27 mouse cellular contexts compared by ENCODE assay signal in genomic region chr15:3319929-3320328, GRCm38 (mm10). TPM values are rescaled to one million over a fixed set of nuclear protein-coding genes. Genes with fewer than 3 reads are reported as not detected.
DNase-seq lines count a peak whose midpoint lies in the region; ATAC-seq lines count a peak whose summit lies in the region.
"Had no signal": no experiment of that assay in that cellular context is flagged by ENCODE, and none has a peak within 500 bp of the region (broad histone marks: within the 10 kb centered on the region; RNA-seq: fewer than 3 reads in every experiment).

No protein-coding gene starts in this region.

- no peak overlapping the region for H3K27ac ChIP-seq in midbrain, embryonic 12.5 days (replicated peaks)
- no peak overlapping the region for H3K27ac ChIP-seq in midbrain, embryonic 14.5 days (replicated peaks; ENCODE audit: low read depth, low read length)
- H3K27ac ChIP-seq in liver, embryonic 11.5 days (ENCODE audit: low read depth, low read length) = no peak overlapping the region
- H3K27ac ChIP-seq: forebrain, embryonic 10.5 days; forebrain, embryonic 13.5 days; gastrocnemius, adult 2 months; hindbrain, embryonic 10.5 days; hindbrain, embryonic 13.5 days had no signal

- no peak for ATAC-seq in CD4-positive, CD25-positive, alpha-beta regulatory T cell, adult 4 months
- peak; percentile 19; the same call in 1 of the 2 replicates for ATAC-seq in midbrain, embryonic 12.5 days (ENCODE audit: low FRiP score, low read depth)
- ATAC-seq in midbrain, embryonic 14.5 days (ENCODE audit: low FRiP score, low TSS enrichment) = no peak
- ATAC-seq in liver, embryonic 11.5 days (replicated peaks; ENCODE audit: low FRiP score) = no peak
- ATAC-seq: forebrain, embryonic 13.5 days; forebrain, embryonic 16.5 days; hindbrain, embryonic 16.5 days; intestine, embryonic 16.5 days had no signal

- H3K9me3 ChIP-seq in midbrain, embryonic 12.5 days = no peaks in the 10 kb centered on the region
- H3K9me3 ChIP-seq in midbrain, embryonic 14.5 days (ENCODE audit: control insufficient read depth, low read length) = no peaks in the 10 kb centered on the region
- H3K9me3 ChIP-seq in liver, embryonic 11.5 days (ENCODE audit: control insufficient read depth, low read length) = no peaks in the 10 kb centered on the region
- H3K9me3 ChIP-seq: forebrain, embryonic 10.5 days; forebrain, embryonic 13.5 days; hindbrain, embryonic 10.5 days; hindbrain, embryonic 13.5 days had no signal

- no peak overlapping the region for H3K4me3 ChIP-seq in midbrain, embryonic 12.5 days
- no peak overlapping the region for H3K4me3 ChIP-seq in midbrain, embryonic 14.5 days (replicated peaks; ENCODE audit: low read depth, low read length)
- no peak overlapping the region for H3K4me3 ChIP-seq in liver, embryonic 11.5 days (ENCODE audit: low read depth, low read length)
- H3K4me3 ChIP-seq: forebrain, embryonic 10.5 days; forebrain, embryonic 13.5 days; gastrocnemius, adult 2 months; hindbrain, embryonic 10.5 days; hindbrain, embryonic 13.5 days had no signal

- no peak overlapping the region for H3K4me2 ChIP-seq in midbrain, embryonic 12.5 days (replicated peaks)
- H3K4me2 ChIP-seq in midbrain, embryonic 14.5 days (ENCODE audit: low read length) = no peak overlapping the region
- no peak overlapping the region for H3K4me2 ChIP-seq in liver, embryonic 11.5 days
- H3K4me2 ChIP-seq: forebrain, embryonic 13.5 days; heart, embryonic 11.5 days; hindbrain, embryonic 13.5 days had no signal

- H3K36me3 ChIP-seq in midbrain, embryonic 12.5 days = no peaks in the 10 kb centered on the region
- H3K36me3 ChIP-seq in midbrain, embryonic 14.5 days (ENCODE audit: control insufficient read depth, insufficient read depth, low read length) = no peaks in the 10 kb centered on the region
- no peaks in the 10 kb centered on the region for H3K36me3 ChIP-seq in liver, embryonic 11.5 days (ENCODE audit: control insufficient read depth, insufficient read depth, low read length)
- H3K36me3 ChIP-seq: forebrain, embryonic 10.5 days; hindbrain, embryonic 10.5 days; hindbrain, embryonic 13.5 days had no signal

- no peaks in the 10 kb centered on the region for H3K4me1 ChIP-seq in midbrain, embryonic 12.5 days
- H3K4me1 ChIP-seq in midbrain, embryonic 14.5 days (ENCODE audit: control insufficient read depth, insufficient read depth, low read length) = no peaks in the 10 kb centered on the region
- no peaks in the 10 kb centered on the region for H3K4me1 ChIP-seq in liver, embryonic 11.5 days (replicated peaks; ENCODE audit: control insufficient read depth, insufficient read depth, low read length)
- H3K4me1 ChIP-seq: forebrain, embryonic 10.5 days; forebrain, embryonic 13.5 days; hindbrain, embryonic 10.5 days; hindbrain, embryonic 13.5 days had no signal

- no peak overlapping the region for H3K9ac ChIP-seq in midbrain, embryonic 12.5 days (replicated peaks)
- H3K9ac ChIP-seq in midbrain, embryonic 14.5 days (replicated peaks; ENCODE audit: low read length) = no peak overlapping the region
- H3K9ac ChIP-seq in liver, embryonic 11.5 days (ENCODE audit: low read depth, low read length) = no peak overlapping the region
- H3K9ac ChIP-seq: forebrain, embryonic 13.5 days; hindbrain, embryonic 13.5 days had no signal

- DNase-seq in CD4-positive, CD25-positive, alpha-beta regulatory T cell, adult 2 months (ENCODE audit: low read depth, low spot score) = peak; percentile 3
- DNase-seq in midbrain, embryonic 14.5 days = no peak
- DNase-seq in ES-CJ7 (ENCODE audit: low read depth, low spot score) (peak; percentile 72), ZHBTc4 (ENCODE audit: low read depth, low spot score) (peak; percentile 76)
- DNase-seq in embryo, embryonic 9.5 days (ENCODE audit: extremely low spot score) = no peak
- DNase-seq in liver, embryonic 11.5 days (ENCODE audit: low spot score) = no peak
- DNase-seq: adrenal gland, postnatal 10 days; cerebellum, adult 11-12 months; cerebellum, adult 8-10 months; cerebellum, postnatal 36 days; embryo, embryonic 11 days; gastrocnemius, adult 2 months; gastrocnemius, postnatal 14 days; heart, adult 11 months; heart, postnatal 36 days; kidney, adult 2 months had no signal

- 69% methylated on average over 9 of the region's 9 CpGs for WGBS in midbrain, embryonic 12.5 days
- WGBS in midbrain, embryonic 14.5 days = 66% methylated on average over 9 of the region's 9 CpGs
- whole genome bisulfite sequencing in liver, embryonic 11.5 days = 83% methylated on average over 9 of the region's 9 CpGs

- H3K27me3 ChIP-seq in midbrain, embryonic 12.5 days = no peaks in the 10 kb centered on the region
- no peaks in the 10 kb centered on the region for H3K27me3 ChIP-seq in midbrain, embryonic 14.5 days (ENCODE audit: control insufficient read depth, insufficient read depth, low read length)
- no peaks in the 10 kb centered on the region for H3K27me3 ChIP-seq in liver, embryonic 11.5 days (replicated peaks; ENCODE audit: control insufficient read depth, insufficient read depth, low read length)
- H3K27me3 ChIP-seq: forebrain, embryonic 13.5 days; hindbrain, embryonic 13.5 days had no signal

RNA-seq across cellular contexts. Expression of gene Ccdc152, which starts 16.6 kb away (rescaled TPM):
- 1 to 10 TPM in 1 of 2 experiments, under 1 TPM in 1; 0.89 to 1.4 TPM for polyA plus RNA-seq in CD4-positive, CD25-positive, alpha-beta regulatory T cell, adult 4 months (2017; shearing (Covaris generic))
- 0.22 TPM in 1 of 2 replicates, not detected in the other for polyA plus RNA-seq in midbrain, embryonic 12.5 days (2016; fragmentation: Nextera tagmentation; extraction: Ambion mirVana)
- polyA plus RNA-seq in midbrain, embryonic 14.5 days (2014; fragmentation: Nextera tagmentation; extraction: Ambion mirVana) = 0.17 TPM in 1 of 2 replicates, not detected in the other
- 0.32 TPM in 1 of 2 replicates, not detected in the other for polyA plus RNA-seq in liver, embryonic 11.5 days (2014; fragmentation: Nextera tagmentation; extraction: Ambion mirVana)
- polyA plus RNA-seq: embryonic facial prominence, embryonic 11.5 days; forebrain, embryonic 13.5 days; forebrain, embryonic 16.5 days; hindbrain, embryonic 10.5 days had no signal

RNA-seq across cellular contexts. Expression of gene Selenop, which starts 51.6 kb away (rescaled TPM):
- 100 to 1,000 TPM; 163 to 171 TPM for polyA plus RNA-seq in CD4-positive, CD25-positive, alpha-beta regulatory T cell, adult 4 months (2017; shearing (Covaris generic))
- 77.3 and 86.8 TPM in 2 replicates for polyA plus RNA-seq in midbrain, embryonic 12.5 days (2016; fragmentation: Nextera tagmentation; extraction: Ambion mirVana)
- 47.6 and 131 TPM in 2 replicates for polyA plus RNA-seq in midbrain, embryonic 14.5 days (2014; fragmentation: Nextera tagmentation; extraction: Ambion mirVana)
- 268 and 281 TPM in 2 replicates for polyA plus RNA-seq in liver, embryonic 11.5 days (2014; fragmentation: Nextera tagmentation; extraction: Ambion mirVana)

Comparison
In these comparisons a context has a peak if more than half of its experiments do, and no peak if none do; other contexts are left out.
1. DNase-seq: peak in CD4-positive, CD25-positive, alpha-beta regulatory T cell, adult 2 months (single experiment), ES-CJ7 (single experiment) and ZHBTc4 (single experiment); none in midbrain, embryonic 14.5 days (single experiment), embryo, embryonic 9.5 days (single experiment) and liver, embryonic 11.5 days (single experiment).